Mouse (Mus musculus) forebrain, embryonic 12.5 days (tissue): ENCODE measurements around the gene Cemip2. TPM values are rescaled to one million over a fixed set of nuclear protein-coding genes. Genes with fewer than 3 reads are reported as not detected.
A peak's percentile ranks its signal among the peaks of the same experiment; 100 is the strongest.

ENCODE experiments used
- ATAC-seq: fragments of 200-750 bp; cut with Nextera tagmentation; 2 replicates; pipeline ENCODE4 v1.8.0; 2017; ENCODE audit warnings: moderate TSS enrichment; ENCODE audit not compliant: low FRiP score
- H3K27ac ChIP-seq: fragments of 300-500 bp; sonication (generic); 2 replicates; pipeline ENCODE4 v1.5.1; 2016; ENCODE audit warnings: mild to moderate bottlenecking
- H3K27me3 ChIP-seq: fragments of 300-500 bp; sonication (generic); 2 replicates; pipeline ENCODE4 v1.6.1; 2016; ENCODE audit warnings: mild to moderate bottlenecking
- H3K36me3 ChIP-seq: fragments of 300-500 bp; sonication (generic); replicated peaks from 2 replicates; pipeline ENCODE4 v1.6.1; 2016; ENCODE audit warnings: mild to moderate bottlenecking
- H3K4me1 ChIP-seq: fragments of 300-500 bp; sonication (generic); 2 replicates; pipeline ENCODE4 v1.6.1; 2016
- H3K4me2 ChIP-seq: fragments of 300-500 bp; sonication (generic); 2 replicates; pipeline ENCODE4 v1.6.1; 2016; ENCODE audit warnings: mild to moderate bottlenecking, moderate library complexity
- H3K4me3 ChIP-seq: fragments of 300-500 bp; sonication (generic); replicated peaks from 2 replicates; pipeline ENCODE4 v1.5.1; 2016; ENCODE audit warnings: mild to moderate bottlenecking
- H3K9ac ChIP-seq: fragments of 300-500 bp; sonication (generic); 2 replicates; pipeline ENCODE4 v1.6.1; 2016; ENCODE audit warnings: mild to moderate bottlenecking
- H3K9me3 ChIP-seq: fragments of 300-500 bp; sonication (generic); 2 replicates; pipeline ENCODE4 v1.6.1; 2016
- WGBS: fragments of 180-500 bp; shearing (Covaris S2); methylation state at CpG from one replicate; pipeline ENCODE4 v1.1.7; 2016; 5-methylcytosine and 5-hydroxymethylcytosine counted together
- polyA plus RNA-seq: library from polyadenylated mRNA; unstranded; fragments of >200 nt; fragmentation: Nextera tagmentation; extraction: Ambion mirVana; gene quantifications from 2 replicates; pipeline ENCODE4 v1.2.1, GENCODE M21; 2016

Gene Cemip2
- polyA plus RNA-seq, 1 experiment from 2014 or later = 88.7 TPM

GRCm38 (mm10) chr19:21781066-21781786, 3.1 kb downstream of the Cemip2 start:
- Histone ChIP-seq H3K27me3 (0 out of 2 replicates have a peak, but pooled peaks cover 3% of the 10 kb centered on the region), H3K9ac (peak overlapping the region; percentile 89; the same call in 1 of the 2 replicates), H3K36me3 (no peaks in the 10 kb centered on the region), H3K4me3 (peak overlapping the region; percentile 87), H3K27ac (peak overlapping the region; percentile 90), H3K4me2 (peak overlapping the region; percentile 83), H3K4me1 (peaks cover 79% of the 10 kb centered on the region), H3K9me3 (no peaks in the 10 kb centered on the region)
- 28% methylated on average over 7 of the region's 7 CpGs for WGBS
- ATAC-seq = peak; percentile 36

- H3K4me3 ChIP-seq = peak overlapping the region; percentile 87
- H3K4me2 ChIP-seq = peak overlapping the region; percentile 83
- H3K36me3 ChIP-seq = no peaks in the 10 kb centered on the region
- peaks cover 84% of the 10 kb centered on the region for H3K4me1 ChIP-seq
- WGBS = 16% methylated on average over 12 of the region's 12 CpGs
- no peaks in the 10 kb centered on the region for H3K9me3 ChIP-seq
- H3K27me3 ChIP-seq = 0 out of 2 replicates have a peak, but pooled peaks cover 3% of the 10 kb centered on the region
- ATAC-seq = no peak
- H3K27ac ChIP-seq = peak overlapping the region; percentile 90
- peak overlapping the region; percentile 89 for H3K9ac ChIP-seq
These were observed 3.8 kb downstream of the Cemip2 start for GRCm38 (mm10) chr19:21781787-21782432.

- 0 out of 2 replicates have a peak overlapping the region, but pooled peaks have one; percentile 61 for H3K9ac ChIP-seq
- peaks cover 90% of the 10 kb centered on the region for H3K4me1 ChIP-seq
- H3K27me3 ChIP-seq = no peaks in the 10 kb centered on the region
- H3K27ac ChIP-seq = peak overlapping the region; percentile 99
- no peak for ATAC-seq
- H3K9me3 ChIP-seq = no peaks in the 10 kb centered on the region
- peak overlapping the region; percentile 50 for H3K4me2 ChIP-seq
- H3K4me3 ChIP-seq = no peak overlapping the region
- no peaks in the 10 kb centered on the region for H3K36me3 ChIP-seq
- WGBS = 62% methylated on average over 3 of the region's 3 CpGs
These were observed 5.6 kb downstream of the Cemip2 start for GRCm38 (mm10) chr19:21783717-21784116.

- peak; percentile 78 for ATAC-seq
- H3K9ac ChIP-seq = peak overlapping the region; percentile 61
- H3K4me2 ChIP-seq = peak overlapping the region; percentile 50
- peak overlapping the region; percentile 18 for H3K4me3 ChIP-seq
- H3K27me3 ChIP-seq = no peaks in the 10 kb centered on the region
- H3K36me3 ChIP-seq = no peaks in the 10 kb centered on the region
- no peaks in the 10 kb centered on the region for H3K9me3 ChIP-seq
- peaks cover 92% of the 10 kb centered on the region for H3K4me1 ChIP-seq
- 2% methylated on average over 8 of the region's 8 CpGs for WGBS
- peak overlapping the region; percentile 99 for H3K27ac ChIP-seq
These were observed 6.4 kb downstream of the Cemip2 start for GRCm38 (mm10) chr19:21784331-21785131.

- Histone ChIP-seq H3K4me3 (peak overlapping the region; percentile 18), H3K27me3 (no peaks in the 10 kb centered on the region), H3K36me3 (no peaks in the 10 kb centered on the region), H3K9me3 (no peaks in the 10 kb centered on the region), H3K27ac (peak overlapping the region; percentile 99), H3K4me2 (peak overlapping the region; percentile 50), H3K4me1 (peaks cover 93% of the 10 kb centered on the region), H3K9ac (peak overlapping the region; percentile 61)
- ATAC-seq = peak; percentile 28
- 2% methylated on average over 3 of the region's 3 CpGs for WGBS
These were observed 7.0 kb downstream of the Cemip2 start for GRCm38 (mm10) chr19:21785132-21785528.

- no peaks in the 10 kb centered on the region for H3K36me3 ChIP-seq
- H3K9ac ChIP-seq = no peak overlapping the region
- 51% methylated on average over 6 of the region's 6 CpGs for WGBS
- no peak for ATAC-seq
- H3K27me3 ChIP-seq = no peaks in the 10 kb centered on the region
- peak overlapping the region; percentile 79 for H3K27ac ChIP-seq
- H3K4me1 ChIP-seq = peaks cover 84% of the 10 kb centered on the region
- H3K4me3 ChIP-seq = no peak overlapping the region
- no peaks in the 10 kb centered on the region for H3K9me3 ChIP-seq
- peak overlapping the region; percentile 6; the same call in 1 of the 2 replicates for H3K4me2 ChIP-seq
These were observed 8.9 kb downstream of the Cemip2 start for GRCm38 (mm10) chr19:21787004-21787480.

- WGBS = 8% methylated on average over 8 of the region's 8 CpGs
- Histone ChIP-seq H3K27ac (peak overlapping the region; percentile 85), H3K4me1 (peaks cover 73% of the 10 kb centered on the region), H3K36me3 (peaks cover 15% of the 10 kb centered on the region), H3K27me3 (no peaks in the 10 kb centered on the region), H3K9me3 (no peaks in the 10 kb centered on the region), H3K4me3 (no peak overlapping the region; the same call in 1 of the 2 replicates), H3K9ac (0 out of 2 replicates have a peak overlapping the region, but pooled peaks have one; percentile 25), H3K4me2 (peak overlapping the region; percentile 35)
- no peak for ATAC-seq
These were observed 10.9 kb downstream of the Cemip2 start for GRCm38 (mm10) chr19:21788999-21789398.

GRCm38 (mm10) chr19:21789676-21790075, 11.5 kb downstream of the Cemip2 start:
- Histone ChIP-seq H3K36me3 (peaks cover 20% of the 10 kb centered on the region), H3K4me2 (peak overlapping the region; percentile 10), H3K9ac (no peak overlapping the region), H3K27ac (peak overlapping the region; percentile 85), H3K27me3 (no peaks in the 10 kb centered on the region), H3K9me3 (no peaks in the 10 kb centered on the region), H3K4me1 (peaks cover 67% of the 10 kb centered on the region), H3K4me3 (no peak overlapping the region)
- peak; percentile 78 for ATAC-seq
- 12% methylated on average over 6 of the region's 6 CpGs for WGBS

GRCm38 (mm10) chr19:21791386-21791785, 13.2 kb downstream of the Cemip2 start:
- WGBS = 75% methylated on average over 3 of the region's 3 CpGs
- Histone ChIP-seq H3K4me1 (peaks cover 50% of the 10 kb centered on the region), H3K36me3 (peaks cover 32% of the 10 kb centered on the region), H3K4me2 (no peak overlapping the region), H3K9me3 (no peaks in the 10 kb centered on the region), H3K4me3 (no peak overlapping the region), H3K27me3 (no peaks in the 10 kb centered on the region), H3K9ac (no peak overlapping the region), H3K27ac (0 out of 2 replicates have a peak overlapping the region, but pooled peaks have one; percentile 75)
- ATAC-seq = no peak

GRCm38 (mm10) chr19:21791826-21792225, 13.7 kb downstream of the Cemip2 start:
- H3K27ac ChIP-seq = peak overlapping the region; percentile 75; the same call in 1 of the 2 replicates
- no peak overlapping the region for H3K4me2 ChIP-seq
- peaks cover 47% of the 10 kb centered on the region for H3K4me1 ChIP-seq
- no peak overlapping the region for H3K4me3 ChIP-seq
- no peak overlapping the region for H3K9ac ChIP-seq
- no peaks in the 10 kb centered on the region for H3K9me3 ChIP-seq
- H3K36me3 ChIP-seq = peaks cover 32% of the 10 kb centered on the region
- 70% methylated on average over 4 of the region's 4 CpGs for WGBS
- H3K27me3 ChIP-seq = no peaks in the 10 kb centered on the region
- ATAC-seq = no peak

- H3K27me3 ChIP-seq = no peaks in the 10 kb centered on the region
- peaks cover 38% of the 10 kb centered on the region for H3K36me3 ChIP-seq
- ATAC-seq = no peak
- H3K4me2 ChIP-seq = no peak overlapping the region
- H3K9me3 ChIP-seq = no peaks in the 10 kb centered on the region
- H3K4me3 ChIP-seq = no peak overlapping the region
- WGBS = 93% methylated on average over 26 of the region's 26 CpGs
- H3K9ac ChIP-seq = no peak overlapping the region
- peak overlapping the region; percentile 46 for H3K27ac ChIP-seq
- peaks cover 39% of the 10 kb centered on the region for H3K4me1 ChIP-seq
These were observed 14.5 kb downstream of the Cemip2 start for GRCm38 (mm10) chr19:21792587-21793175.
